Mouse (Mus musculus) midbrain, embryonic 16.5 days (tissue): ENCODE data around the gene Gm45837. TPM values are rescaled to one million over a fixed set of nuclear protein-coding genes. Genes with fewer than 3 reads are reported as not detected.
A peak's percentile ranks its signal among the peaks of the same experiment; 100 is the strongest.

Experiments
- ATAC-seq: fragments of 200-750 bp; cut with Nextera tagmentation; 2 replicates; pipeline ENCODE4 v1.8.0; 2017; ENCODE audit warnings: moderate TSS enrichment
- H3K27ac ChIP-seq: fragments of 300-500 bp; sonication (generic); 2 replicates; pipeline ENCODE4 v1.5.1; 2014; ENCODE audit warnings: mild to moderate bottlenecking, low read length, mixed read lengths
- H3K27me3 ChIP-seq: fragments of 300-500 bp; sonication (generic); 2 replicates; pipeline ENCODE4 v1.6.1; 2014; ENCODE audit warnings: low read depth, low read length, mixed read lengths; ENCODE audit not compliant: control insufficient read depth, insufficient read depth
- H3K36me3 ChIP-seq: fragments of 300-500 bp; sonication (generic); 2 replicates; pipeline ENCODE4 v1.6.1; 2014; ENCODE audit warnings: mild to moderate bottlenecking, low read length, moderate library complexity, mixed read lengths; ENCODE audit not compliant: control insufficient read depth, insufficient read depth
- H3K4me1 ChIP-seq: fragments of 300-500 bp; sonication (generic); 2 replicates; pipeline ENCODE4 v1.6.1; 2014; ENCODE audit warnings: mild to moderate bottlenecking, low read length, mixed read lengths; ENCODE audit not compliant: control insufficient read depth, insufficient read depth
- H3K4me2 ChIP-seq: fragments of 300-500 bp; sonication (generic); 2 replicates; pipeline ENCODE4 v1.6.1; 2014; ENCODE audit warnings: mild to moderate bottlenecking, low read length, mixed read lengths
- H3K4me3 ChIP-seq: fragments of 300-500 bp; sonication (generic); 2 replicates; pipeline ENCODE4 v1.5.1; 2014; ENCODE audit warnings: low read depth, mild to moderate bottlenecking, low read length, moderate library complexity, mixed read lengths
- H3K9ac ChIP-seq: fragments of 300-500 bp; sonication (generic); 2 replicates; pipeline ENCODE4 v1.6.1; 2014; ENCODE audit warnings: low read depth, low read length, mixed read lengths
- H3K9me3 ChIP-seq: fragments of 300-500 bp; sonication (generic); replicated peaks from 2 replicates; pipeline ENCODE4 v1.6.1; 2014; ENCODE audit warnings: mild to moderate bottlenecking, low read length, mixed read lengths; ENCODE audit not compliant: control insufficient read depth, poor library complexity, severe bottlenecking
- WGBS: fragments of 180-500 bp; shearing (Covaris S2); extraction: QIAGEN DNeasy Blood & Tissue Kit; methylation state at CpG from one replicate; pipeline ENCODE4 v1.1.7; 2014; 5-methylcytosine and 5-hydroxymethylcytosine counted together
- polyA plus RNA-seq: library from polyadenylated mRNA; unstranded; fragments of >200 nt; fragmentation: Nextera tagmentation; extraction: Ambion mirVana; gene quantifications from 2 replicates; pipeline ENCODE4 v1.2.1, GENCODE M21; 2015

Gm45837 gene
- 0.65 and 0.69 TPM in 2 replicates for polyA plus RNA-seq

DNA sequence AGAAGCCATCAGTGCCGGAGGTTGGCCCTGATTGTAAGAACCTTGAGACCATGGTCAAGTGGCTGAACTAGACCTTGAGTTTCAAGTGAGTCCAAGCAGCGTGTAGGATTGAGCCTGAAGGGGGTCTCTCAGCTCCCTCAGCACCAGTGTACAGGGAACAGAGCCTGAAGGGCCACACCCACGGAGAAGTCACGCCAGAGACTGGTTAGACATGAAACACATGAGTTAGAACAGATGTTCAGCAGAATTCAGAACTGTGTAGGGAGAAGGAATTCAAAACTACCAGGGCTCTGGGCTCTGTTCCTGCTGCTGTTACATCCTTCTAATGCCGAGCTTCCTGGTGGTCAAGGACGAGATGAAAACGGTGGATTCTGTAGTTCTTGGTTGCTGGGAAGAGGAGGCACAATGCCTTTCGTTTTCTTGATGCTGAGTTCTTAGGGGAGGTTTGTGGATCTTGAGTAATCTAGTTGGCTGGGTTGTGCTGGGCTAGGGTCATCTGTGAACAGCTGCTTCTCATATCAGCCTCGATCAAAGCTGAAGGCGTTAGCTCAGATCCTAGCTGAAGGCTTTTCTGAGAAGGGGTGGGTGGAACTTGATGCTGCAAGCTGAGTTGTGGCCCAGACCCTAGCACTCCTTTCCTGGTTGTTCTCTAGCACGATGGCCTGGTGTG, at the start of gene Gm45837:
TSS of gene Gm45837 (plus strand) at position 620 of the 670 bp plus-strand sequence.
- 87% methylated on average over 11 of the region's 11 CpGs for WGBS
- no peak for ATAC-seq
- Histone ChIP-seq H3K27me3 (no peaks in the 10 kb centered on the region), H3K9me3 (no peaks in the 10 kb centered on the region), H3K4me3 (no peak within 1 kb of the TSS), H3K4me2 (no peak within 1 kb of the TSS), H3K4me1 (peaks cover 19% of the 10 kb centered on the region), H3K36me3 (no peaks in the 10 kb centered on the region), H3K27ac (no peak within 1 kb of the TSS), H3K9ac (no peak within 1 kb of the TSS)

GRCm38 (mm10) chr7:101361021-101361420, 49.7 kb upstream of the Gm45837 start:
- Histone ChIP-seq H3K4me2 (no peak overlapping the region), H3K9me3 (no peaks in the 10 kb centered on the region), H3K9ac (no peak overlapping the region), H3K4me1 (no peaks in the 10 kb centered on the region), H3K4me3 (no peak overlapping the region), H3K36me3 (no peaks in the 10 kb centered on the region), H3K27ac (no peak overlapping the region), H3K27me3 (no peaks in the 10 kb centered on the region)
- no peak for ATAC-seq
- whole genome bisulfite sequencing, result 90% methylated on average over 4 of the region's 4 CpGs

DNA sequence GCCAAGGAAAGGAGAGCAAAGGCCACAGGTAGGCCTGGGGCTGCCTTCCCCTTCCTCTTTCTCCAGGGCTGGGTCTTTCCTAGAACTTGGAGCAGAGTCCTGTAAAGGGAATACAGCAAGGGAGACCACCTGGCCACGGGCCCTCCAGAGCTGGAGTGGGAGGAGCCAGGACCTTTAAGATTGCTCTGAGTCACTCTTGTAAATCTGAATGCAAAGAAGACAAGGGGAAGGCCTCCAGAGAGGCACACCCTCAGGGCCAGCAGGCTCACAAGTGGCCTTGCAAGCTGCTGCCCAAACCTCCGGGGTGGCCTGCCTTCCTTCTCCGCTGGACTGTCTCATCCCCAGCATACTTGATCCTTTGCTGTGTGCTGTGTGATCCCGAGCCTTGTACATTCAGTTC, 48.9 kb upstream of the Gm45837 start:
- Histone ChIP-seq H3K36me3 (no peaks in the 10 kb centered on the region), H3K4me3 (no peak overlapping the region), H3K9ac (no peak overlapping the region), H3K4me1 (no peaks in the 10 kb centered on the region), H3K27ac (no peak overlapping the region), H3K9me3 (no peaks in the 10 kb centered on the region), H3K4me2 (no peak overlapping the region), H3K27me3 (no peaks in the 10 kb centered on the region)
- 59% methylated on average over 4 of the region's 4 CpGs for WGBS
- no peak for ATAC-seq

DNA sequence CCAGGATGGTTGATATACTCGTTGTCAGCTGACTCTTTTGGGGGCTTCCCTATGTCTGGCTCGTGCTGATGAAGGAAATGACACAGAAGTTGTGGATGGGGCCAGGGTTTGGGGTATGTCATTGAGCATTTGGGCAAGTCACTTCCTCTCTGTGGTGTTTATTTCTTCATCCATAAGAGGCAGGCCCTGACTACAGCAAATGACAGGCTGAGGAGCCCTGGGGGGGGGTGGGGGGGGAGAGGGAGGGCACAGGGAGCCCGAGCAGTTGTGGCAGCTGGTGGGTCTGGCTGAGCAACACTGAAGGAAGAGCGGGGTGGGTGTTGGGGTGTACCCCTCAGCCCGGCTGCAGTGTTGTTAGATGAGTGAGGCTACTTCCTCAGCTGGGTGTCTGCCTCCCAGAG, 47.9 kb upstream of the Gm45837 start:
- no peak overlapping the region for H3K4me2 ChIP-seq
- H3K27ac ChIP-seq, result no peak overlapping the region
- ATAC-seq, result no peak
- no peaks in the 10 kb centered on the region for H3K4me1 ChIP-seq
- no peak overlapping the region for H3K4me3 ChIP-seq
- WGBS, result 71% methylated on average over 5 of the region's 5 CpGs
- H3K27me3 ChIP-seq, result no peaks in the 10 kb centered on the region
- no peak overlapping the region for H3K9ac ChIP-seq
- no peaks in the 10 kb centered on the region for H3K36me3 ChIP-seq
- H3K9me3 ChIP-seq, result no peaks in the 10 kb centered on the region

GRCm38 (mm10) chr7:101363914-101364313, 46.8 kb upstream of the Gm45837 start:
- no peak overlapping the region for H3K9ac ChIP-seq
- H3K27me3 ChIP-seq, result no peaks in the 10 kb centered on the region
- no peaks in the 10 kb centered on the region for H3K9me3 ChIP-seq
- H3K4me1 ChIP-seq, result no peaks in the 10 kb centered on the region
- no peak overlapping the region for H3K27ac ChIP-seq
- 77% methylated on average over 5 of the region's 5 CpGs for WGBS
- no peaks in the 10 kb centered on the region for H3K36me3 ChIP-seq
- ATAC-seq, result no peak
- H3K4me3 ChIP-seq, result no peak overlapping the region
- no peak overlapping the region for H3K4me2 ChIP-seq

- Histone ChIP-seq H3K27me3 (no peaks in the 10 kb centered on the region), H3K4me2 (no peak overlapping the region), H3K9me3 (no peaks in the 10 kb centered on the region), H3K36me3 (no peaks in the 10 kb centered on the region), H3K27ac (no peak overlapping the region), H3K4me3 (no peak overlapping the region), H3K4me1 (no peaks in the 10 kb centered on the region), H3K9ac (no peak overlapping the region)
- ATAC-seq, result no peak
- WGBS, result 73% methylated on average over 11 of the region's 11 CpGs
Observed at GRCm38 (mm10) chr7:101367901-101368852, 42.5 kb upstream of the Gm45837 start.

DNA sequence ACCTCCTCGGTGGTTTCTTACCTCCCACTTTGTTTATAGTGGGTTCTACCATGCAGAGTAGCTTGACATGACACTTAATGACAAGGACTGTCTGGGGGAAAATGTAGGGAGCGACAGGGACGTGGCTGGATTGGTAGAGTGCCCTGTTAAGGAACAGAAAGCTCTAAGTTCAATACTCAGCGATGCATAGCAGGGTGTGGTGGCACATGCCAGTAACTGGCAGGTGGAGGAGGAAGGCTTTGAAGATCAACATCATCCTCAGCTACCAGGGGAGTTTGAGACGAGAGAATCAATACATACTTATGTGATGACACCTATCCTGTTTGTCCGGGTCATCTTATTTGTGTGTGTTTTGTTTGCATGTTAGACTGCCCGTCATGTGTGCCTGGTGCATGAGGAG, 41.0 kb upstream of the Gm45837 start:
- H3K4me1 ChIP-seq, result no peaks in the 10 kb centered on the region
- no peak for ATAC-seq
- no peaks in the 10 kb centered on the region for H3K27me3 ChIP-seq
- H3K4me2 ChIP-seq, result no peak overlapping the region
- no peak overlapping the region for H3K9ac ChIP-seq
- 79% methylated on average over 7 of the region's 7 CpGs for WGBS
- H3K36me3 ChIP-seq, result no peaks in the 10 kb centered on the region
- H3K9me3 ChIP-seq, result no peaks in the 10 kb centered on the region
- no peak overlapping the region for H3K27ac ChIP-seq
- no peak overlapping the region for H3K4me3 ChIP-seq

DNA sequence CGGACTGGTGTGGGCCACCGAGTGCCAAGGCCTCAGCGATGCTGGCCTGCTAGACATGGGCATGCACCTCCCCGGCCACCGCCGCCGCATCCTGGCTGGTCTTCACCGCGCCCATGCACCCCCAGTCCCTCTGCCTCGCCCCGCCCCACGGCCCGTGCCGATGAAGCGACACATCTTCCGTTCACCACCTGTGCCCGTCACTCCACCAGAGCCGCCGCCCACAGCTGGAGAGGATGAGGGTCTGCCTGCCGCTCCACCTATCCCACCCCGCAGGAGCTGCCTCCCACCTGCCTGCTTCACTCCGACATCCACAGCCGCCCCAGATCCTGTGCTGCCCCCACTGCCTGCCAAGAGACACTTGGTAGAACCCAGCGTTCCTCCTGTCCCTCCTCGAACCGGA, 37.6 kb upstream of the Gm45837 start:
- Histone ChIP-seq H3K4me1 (peaks cover 2% of the 10 kb centered on the region; the same call in 1 of the 2 replicates), H3K9ac (no peak overlapping the region), H3K9me3 (no peaks in the 10 kb centered on the region), H3K4me3 (no peak overlapping the region), H3K36me3 (no peaks in the 10 kb centered on the region), H3K27me3 (no peaks in the 10 kb centered on the region), H3K4me2 (no peak overlapping the region), H3K27ac (no peak overlapping the region)
- 84% methylated on average over 23 of the region's 26 CpGs for WGBS
- peak; percentile 52; the same call in 1 of the 2 replicates for ATAC-seq

DNA sequence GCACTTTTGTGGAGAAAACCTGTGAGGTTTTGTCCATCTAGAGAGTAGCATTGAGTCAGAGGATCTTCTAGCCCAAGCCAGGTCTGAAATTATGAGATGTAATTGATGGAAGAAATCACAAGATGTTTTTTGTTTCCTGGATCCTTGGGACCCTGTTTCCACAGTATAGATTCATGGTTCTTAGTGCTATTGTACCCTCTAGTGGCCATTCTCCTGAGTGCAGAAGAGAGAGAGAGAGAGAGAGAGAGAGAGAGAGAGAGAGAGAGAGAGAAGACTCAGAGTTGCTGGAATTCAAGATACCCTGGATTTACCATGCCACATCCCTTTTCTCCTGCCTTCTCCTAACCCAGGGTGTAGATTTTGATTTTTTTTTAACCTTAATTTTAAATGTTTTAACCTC, 36.5 kb upstream of the Gm45837 start:
- Histone ChIP-seq H3K27me3 (no peaks in the 10 kb centered on the region), H3K9me3 (no peaks in the 10 kb centered on the region), H3K36me3 (no peaks in the 10 kb centered on the region), H3K9ac (no peak overlapping the region; the same call in 1 of the 2 replicates), H3K27ac (no peak overlapping the region), H3K4me3 (no peak overlapping the region), H3K4me2 (no peak overlapping the region), H3K4me1 (peaks cover 2% of the 10 kb centered on the region; the same call in 1 of the 2 replicates)
- ATAC-seq, result peak; percentile 74
